In genomic region chr3:153278249-153278648, GRCm38 (mm10) we compare ENCODE assay signal across 22 mouse cellular contexts.
DNase-seq lines count a peak whose midpoint lies in the region; ATAC-seq and TF ChIP-seq lines count a peak whose summit lies in the region.
"Had no signal": no experiment of that assay in that cellular context is flagged by ENCODE, and none has a peak within 500 bp of the region (broad histone marks: within the 10 kb centered on the region; RNA-seq: fewer than 3 reads in every experiment).

No protein-coding gene starts in this region.

- H3K4me1 ChIP-seq in midbrain, embryonic 10.5 days, result peaks cover 43% of the 10 kb centered on the region
- H3K4me1 ChIP-seq in midbrain, embryonic 11.5 days (ENCODE audit: control insufficient read depth, insufficient read depth, low read length), result peaks cover 23% of the 10 kb centered on the region
- peaks cover 39% of the 10 kb centered on the region for H3K4me1 ChIP-seq in hindbrain, embryonic 13.5 days (replicated peaks)
- H3K4me1 ChIP-seq in olfactory bulb, adult 2 months (ENCODE audit: control insufficient read depth, insufficient read depth, low read length), result peaks cover 22% of the 10 kb centered on the region

- H3K36me3 ChIP-seq in midbrain, embryonic 10.5 days, result 0 out of 2 replicates have a peak, but pooled peaks cover 5% of the 10 kb centered on the region
- H3K36me3 ChIP-seq in midbrain, embryonic 11.5 days (ENCODE audit: control insufficient read depth, insufficient read depth, low read length), result no peaks in the 10 kb centered on the region
- H3K36me3 ChIP-seq in hindbrain, embryonic 13.5 days, result no peaks in the 10 kb centered on the region
- H3K36me3 ChIP-seq: embryonic facial prominence, embryonic 15.5 days; neural tube, embryonic 12.5 days; stomach, embryonic 15.5 days had no signal

- no peak for TF ChIP-seq CTCF in olfactory bulb, adult 2 months (IDR thresholded peaks at IDR 0.05; ENCODE audit: insufficient read depth, low read depth, low read length)

- no peak for ATAC-seq in midbrain, embryonic 11.5 days (ENCODE audit: low FRiP score)
- ATAC-seq in hindbrain, embryonic 13.5 days (ENCODE audit: low FRiP score), result no peak
- ATAC-seq: CD4-positive, CD25-positive, alpha-beta regulatory T cell, adult 4 months; lung, postnatal 0 days; Patski had no signal

- peaks cover 3% of the 10 kb centered on the region; the same call in 1 of the 2 replicates for H3K27me3 ChIP-seq in midbrain, embryonic 10.5 days (ENCODE audit: low read depth, poor library complexity, severe bottlenecking)
- H3K27me3 ChIP-seq in midbrain, embryonic 11.5 days (ENCODE audit: control insufficient read depth, insufficient read depth, low read length), result no peaks in the 10 kb centered on the region
- H3K27me3 ChIP-seq in hindbrain, embryonic 13.5 days, result no peaks in the 10 kb centered on the region
- H3K27me3 ChIP-seq: embryonic facial prominence, embryonic 15.5 days; neural tube, embryonic 12.5 days; stomach, embryonic 15.5 days had no signal

- peak; percentile 50 for DNase-seq in heart, adult 11 months
- no peak for DNase-seq in heart, adult 8-10 months (ENCODE audit: low spot score)
- no peak for DNase-seq in midbrain, embryonic 10.5 days (ENCODE audit: low spot score)
- DNase-seq in midbrain, embryonic 11.5 days (ENCODE audit: low spot score, missing footprints), result no peak
- no peak for DNase-seq in Muller cell, postnatal 12 days (ENCODE audit: inconsistent ontology term)
- DNase-seq: adrenal gland, postnatal 36 days; cerebellum, adult 9-11 months; gastrocnemius, postnatal 25 days; heart, adult 2 months; kidney, adult 11 months; kidney, postnatal 4 days; thymus, adult 18-20 months; thymus, postnatal 4 days had no signal

- no peak overlapping the region for H3K4me3 ChIP-seq in midbrain, embryonic 10.5 days
- H3K4me3 ChIP-seq in midbrain, embryonic 11.5 days (ENCODE audit: low read depth, low read length), result no peak overlapping the region
- H3K4me3 ChIP-seq in hindbrain, embryonic 13.5 days, result no peak overlapping the region
- no peak overlapping the region for H3K4me3 ChIP-seq in olfactory bulb, adult 2 months (ENCODE audit: insufficient read depth, low read depth, low read length)
- H3K4me3 ChIP-seq: embryonic facial prominence, embryonic 15.5 days; heart, adult 2 months; limb, embryonic 10.5 days; neural tube, embryonic 12.5 days; stomach, embryonic 15.5 days had no signal

- peaks cover 11% of the 10 kb centered on the region for H3K9me3 ChIP-seq in midbrain, embryonic 10.5 days (replicated peaks)
- H3K9me3 ChIP-seq in midbrain, embryonic 11.5 days (ENCODE audit: control insufficient read depth, low read length), result peaks cover 5% of the 10 kb centered on the region; the same call in 1 of the 2 replicates
- H3K9me3 ChIP-seq in hindbrain, embryonic 13.5 days, result peaks cover 10% of the 10 kb centered on the region
- H3K9me3 ChIP-seq: embryonic facial prominence, embryonic 15.5 days; stomach, embryonic 15.5 days had no signal

- WGBS in midbrain, embryonic 10.5 days, result 88% methylated on average over 5 of the region's 5 CpGs
- 88% methylated on average over 5 of the region's 5 CpGs for WGBS in midbrain, embryonic 11.5 days
- WGBS in hindbrain, embryonic 13.5 days, result 79% methylated on average over 5 of the region's 5 CpGs
- WGBS in olfactory bulb, adult 2 months, result 89% methylated on average over 5 of the region's 5 CpGs

- peak overlapping the region; percentile 72; the same call in 1 of the 2 replicates for H3K27ac ChIP-seq in midbrain, embryonic 10.5 days (replicated peaks)
- no peak overlapping the region for H3K27ac ChIP-seq in midbrain, embryonic 11.5 days (ENCODE audit: low read depth, low read length)
- H3K27ac ChIP-seq in hindbrain, embryonic 13.5 days, result peak overlapping the region; percentile 76
- 0 out of 2 replicates have a peak overlapping the region, but pooled peaks have one; percentile 54 for H3K27ac ChIP-seq in olfactory bulb, adult 2 months (ENCODE audit: insufficient read depth, low read depth, low read length)
- H3K27ac ChIP-seq: embryonic facial prominence, embryonic 15.5 days; heart, adult 2 months; limb, embryonic 10.5 days; neural tube, embryonic 12.5 days; stomach, embryonic 15.5 days had no signal

- no peak for TF ChIP-seq POLR2A in olfactory bulb, adult 2 months (IDR thresholded peaks at IDR 0.05; ENCODE audit: insufficient read depth, low read depth, low read length)

- no peak overlapping the region for H3K4me2 ChIP-seq in midbrain, embryonic 11.5 days
- no peak overlapping the region for H3K4me2 ChIP-seq in hindbrain, embryonic 13.5 days
- H3K4me2 ChIP-seq: stomach, embryonic 15.5 days had no signal

- no peak overlapping the region for H3K9ac ChIP-seq in midbrain, embryonic 11.5 days (ENCODE audit: low read length)
- H3K9ac ChIP-seq in hindbrain, embryonic 13.5 days, result no peak overlapping the region
- H3K9ac ChIP-seq: embryonic facial prominence, embryonic 15.5 days; neural tube, embryonic 12.5 days; stomach, embryonic 15.5 days had no signal
